Mouse (Mus musculus) liver, embryonic 16.5 days (tissue): ENCODE data around the gene Cdk18. TPM values are rescaled to one million over a fixed set of nuclear protein-coding genes. Genes with fewer than 3 reads are reported as not detected.

Experiments
- ATAC-seq: fragments of 200-750 bp; cut with Nextera tagmentation; 2 replicates; pipeline ENCODE4 v1.8.0; 2017; ENCODE audit warnings: low read depth, mild to moderate bottlenecking, moderate number of reproducible peaks, moderate library complexity
- H3K27ac ChIP-seq: fragments of 300-500 bp; sonication (generic); 2 replicates; pipeline ENCODE4 v1.5.1; 2014; ENCODE audit warnings: mild to moderate bottlenecking, low read length
- H3K27me3 ChIP-seq: fragments of 300-500 bp; sonication (generic); 2 replicates; pipeline ENCODE4 v1.6.1; 2014; ENCODE audit warnings: low read depth, low read length, mixed read lengths; ENCODE audit not compliant: control insufficient read depth, insufficient read depth
- H3K36me3 ChIP-seq: fragments of 300-500 bp; sonication (generic); 2 replicates; pipeline ENCODE4 v1.6.1; 2014; ENCODE audit warnings: mild to moderate bottlenecking; ENCODE audit not compliant: control insufficient read depth, insufficient read depth
- H3K4me1 ChIP-seq: fragments of 300-500 bp; sonication (generic); 2 replicates; pipeline ENCODE4 v1.6.1; 2014; ENCODE audit warnings: low read depth, low read length, mixed read lengths; ENCODE audit not compliant: control insufficient read depth
- H3K4me2 ChIP-seq: fragments of 300-500 bp; sonication (generic); 2 replicates; pipeline ENCODE4 v1.6.1; 2014; ENCODE audit warnings: low read depth, low read length, mixed read lengths
- H3K4me3 ChIP-seq: fragments of 300-500 bp; sonication (generic); 2 replicates; pipeline ENCODE4 v1.5.1; 2014; ENCODE audit warnings: low read depth, mild to moderate bottlenecking, low read length
- H3K9ac ChIP-seq: fragments of 300-500 bp; sonication (generic); 2 replicates; pipeline ENCODE4 v1.6.1; 2014; ENCODE audit warnings: low read depth, low read length
- H3K9me3 ChIP-seq: fragments of 300-500 bp; sonication (generic); replicated peaks from 2 replicates; pipeline ENCODE4 v1.6.1; 2016; ENCODE audit warnings: low read length; ENCODE audit not compliant: control insufficient read depth
- WGBS: fragments of 180-500 bp; shearing (Covaris S2); extraction: QIAGEN DNeasy Blood & Tissue Kit; methylation state at CpG from one replicate; pipeline ENCODE4 v1.1.7; 2014; ENCODE audit not compliant: insufficient replicate concordance; 5-methylcytosine and 5-hydroxymethylcytosine counted together
- polyA plus RNA-seq: library from polyadenylated mRNA; unstranded; fragments of >200 nt; fragmentation: Nextera tagmentation; extraction: Ambion mirVana; gene quantifications from 2 replicates; pipeline ENCODE4 v1.2.1, GENCODE M21; 2015

The Cdk18 gene
- polyA plus RNA-seq, 1 experiment from 2014 or later = 1.4 TPM

- no peak overlapping the region for H3K27ac ChIP-seq
- no peak overlapping the region for H3K4me2 ChIP-seq
- H3K27me3 ChIP-seq = no peaks in the 10 kb centered on the region
- H3K4me1 ChIP-seq = no peaks in the 10 kb centered on the region
- H3K9ac ChIP-seq = no peak overlapping the region
- H3K9me3 ChIP-seq = no peaks in the 10 kb centered on the region
- ATAC-seq = no peak
- no peak overlapping the region for H3K4me3 ChIP-seq
- 44% methylated on average over 2 of the region's 2 CpGs for WGBS
- no peaks in the 10 kb centered on the region for H3K36me3 ChIP-seq
These were observed 12.4 kb upstream of the Cdk18 start for GRCm38 (mm10) chr1:132151908-132152307.

- Histone ChIP-seq H3K4me2 (no peak overlapping the region), H3K9me3 (no peaks in the 10 kb centered on the region), H3K27me3 (no peaks in the 10 kb centered on the region), H3K4me3 (no peak overlapping the region), H3K36me3 (no peaks in the 10 kb centered on the region), H3K27ac (no peak overlapping the region), H3K9ac (no peak overlapping the region), H3K4me1 (no peaks in the 10 kb centered on the region)
- 65% methylated on average over 15 of the region's 15 CpGs for WGBS
- ATAC-seq = no peak
These were observed 11.5 kb upstream of the Cdk18 start for GRCm38 (mm10) chr1:132150817-132151601.

- H3K27ac ChIP-seq = no peak overlapping the region
- 28% methylated on average over 1 of the region's 1 CpGs for WGBS
These were observed 10.7 kb upstream of the Cdk18 start for GRCm38 (mm10) chr1:132150171-132150570.

GRCm38 (mm10) chr1:132149410-132149809, 9.9 kb upstream of the Cdk18 start:
- H3K9me3 ChIP-seq = no peaks in the 10 kb centered on the region

More at GRCm38 (mm10) chr1:132150171-132150570, 10.7 kb upstream of the Cdk18 start:
- no peaks in the 10 kb centered on the region for H3K4me1 ChIP-seq
- H3K4me3 ChIP-seq = no peak overlapping the region
- H3K27me3 ChIP-seq = no peaks in the 10 kb centered on the region
- no peaks in the 10 kb centered on the region for H3K9me3 ChIP-seq
- H3K9ac ChIP-seq = no peak overlapping the region
- no peaks in the 10 kb centered on the region for H3K36me3 ChIP-seq
- no peak overlapping the region for H3K4me2 ChIP-seq
- no peak; the same call in 1 of the 2 replicates for ATAC-seq

GRCm38 (mm10) chr1:132145973-132146685, 6.6 kb upstream of the Cdk18 start:
- Histone ChIP-seq H3K36me3 (no peaks in the 10 kb centered on the region), H3K27ac (no peak overlapping the region), H3K9me3 (no peaks in the 10 kb centered on the region), H3K4me1 (no peaks in the 10 kb centered on the region), H3K9ac (no peak overlapping the region), H3K4me2 (no peak overlapping the region), H3K27me3 (no peaks in the 10 kb centered on the region), H3K4me3 (no peak overlapping the region)
- 73% methylated on average over 8 of the region's 8 CpGs for WGBS
- ATAC-seq = no peak

More at GRCm38 (mm10) chr1:132149410-132149809, 9.9 kb upstream of the Cdk18 start:
- Histone ChIP-seq H3K4me2 (no peak overlapping the region), H3K4me3 (no peak overlapping the region), H3K27me3 (no peaks in the 10 kb centered on the region), H3K36me3 (no peaks in the 10 kb centered on the region), H3K27ac (no peak overlapping the region), H3K9ac (no peak overlapping the region), H3K4me1 (no peaks in the 10 kb centered on the region)
- whole genome bisulfite sequencing = 15% methylated on average over 2 of the region's 2 CpGs
- ATAC-seq = no peak

- no peaks in the 10 kb centered on the region for H3K4me1 ChIP-seq
- no peak overlapping the region for H3K9ac ChIP-seq
- no peak overlapping the region for H3K4me2 ChIP-seq
- no peak overlapping the region for H3K4me3 ChIP-seq
- H3K36me3 ChIP-seq = no peaks in the 10 kb centered on the region
- H3K27me3 ChIP-seq = peaks cover 4% of the 10 kb centered on the region
- no peak overlapping the region for H3K27ac ChIP-seq
- 60% methylated on average over 3 of the region's 3 CpGs for WGBS
- no peak for ATAC-seq
- H3K9me3 ChIP-seq = no peaks in the 10 kb centered on the region
These were observed 5.4 kb upstream of the Cdk18 start for GRCm38 (mm10) chr1:132144837-132145236.

- WGBS = 60% methylated on average over 2 of the region's 2 CpGs
- H3K36me3 ChIP-seq = no peaks in the 10 kb centered on the region
- no peak for ATAC-seq
These were observed 4.7 kb upstream of the Cdk18 start for GRCm38 (mm10) chr1:132144223-132144622.

GRCm38 (mm10) chr1:132143730-132144129, 4.2 kb upstream of the Cdk18 start:
- WGBS = 67% methylated on average over 4 of the region's 4 CpGs
- H3K27me3 ChIP-seq = peaks cover 15% of the 10 kb centered on the region
- no peak for ATAC-seq
- peaks cover 3% of the 10 kb centered on the region; the same call in 1 of the 2 replicates for H3K4me1 ChIP-seq
- H3K36me3 ChIP-seq = no peaks in the 10 kb centered on the region
- H3K9me3 ChIP-seq = no peaks in the 10 kb centered on the region
- no peak overlapping the region for H3K9ac ChIP-seq
- no peak overlapping the region for H3K4me2 ChIP-seq
- H3K27ac ChIP-seq = no peak overlapping the region
- no peak overlapping the region for H3K4me3 ChIP-seq

More at GRCm38 (mm10) chr1:132144223-132144622, 4.7 kb upstream of the Cdk18 start:
- Histone ChIP-seq H3K4me1 (no peaks in the 10 kb centered on the region), H3K4me2 (no peak overlapping the region), H3K27ac (no peak overlapping the region), H3K9me3 (no peaks in the 10 kb centered on the region), H3K27me3 (peaks cover 10% of the 10 kb centered on the region), H3K9ac (no peak overlapping the region), H3K4me3 (no peak overlapping the region)

GRCm38 (mm10) chr1:132143079-132143478, 3.6 kb upstream of the Cdk18 start:
- H3K9ac ChIP-seq = no peak overlapping the region
- no peak for ATAC-seq
- no peaks in the 10 kb centered on the region for H3K9me3 ChIP-seq
- no peaks in the 10 kb centered on the region for H3K36me3 ChIP-seq
- 16% methylated on average over 5 of the region's 5 CpGs for WGBS
- H3K4me1 ChIP-seq = peaks cover 4% of the 10 kb centered on the region; the same call in 1 of the 2 replicates
- H3K4me3 ChIP-seq = no peak overlapping the region
- H3K27me3 ChIP-seq = peaks cover 21% of the 10 kb centered on the region
- H3K27ac ChIP-seq = no peak overlapping the region
- H3K4me2 ChIP-seq = no peak overlapping the region
